Mouse (Mus musculus) liver, embryonic 14.5 days (tissue): ENCODE results near the gene 6720489N17Rik. TPM values are rescaled to one million over a fixed set of nuclear protein-coding genes. Genes with fewer than 3 reads are reported as not detected.
"Not testable (repeated sequence)": the region's sequence is repeated elsewhere in the genome, so short reads cannot be mapped to it uniquely, and the experiment has no call there.

Experiments used
- ATAC-seq: fragments of 200-750 bp; cut with Nextera tagmentation; 2 replicates; pipeline ENCODE4 v1.8.0; 2017; ENCODE audit warnings: moderate number of reproducible peaks, mild to moderate bottlenecking, moderate library complexity; ENCODE audit not compliant: insufficient read depth
- DNase-seq, 3 experiments: peaks; one replicate each; pipeline ENCODE4 v3.0.0-alpha.2; 2012 to 2013; ENCODE audit warnings: low read depth in 3 of 3, low spot score in 3 of 3
- H3K27ac ChIP-seq: fragments of 300-500 bp; sonication (generic); 2 replicates; pipeline ENCODE4 v1.5.1; 2014; ENCODE audit warnings: moderate library complexity, mild to moderate bottlenecking, control low read depth, inconsistent platforms
- H3K27me3 ChIP-seq: fragments of 300-500 bp; sonication (generic); 2 replicates; pipeline ENCODE4 v1.6.1; 2014; ENCODE audit warnings: mild to moderate bottlenecking, low read length, moderate library complexity; ENCODE audit not compliant: control insufficient read depth, insufficient read depth
- H3K36me3 ChIP-seq: fragments of 300-500 bp; sonication (generic); replicated peaks from 2 replicates; pipeline ENCODE4 v1.6.1; 2014; ENCODE audit warnings: low read depth; ENCODE audit not compliant: control insufficient read depth, insufficient read depth
- H3K4me1 ChIP-seq, 2 experiments: fragments of 200-500 bp in 1 of 2; fragments of 300-500 bp in 1 of 2; sonication (generic) in 1 of 2; replicated peaks; 2 replicates each; pipeline ENCODE4 v1.6.1; 2012 to 2014; ENCODE audit warnings: antibody characterized with exemption in 1 of 2, inconsistent platforms in 1 of 2, low read length in 1 of 2; ENCODE audit not compliant: control insufficient read depth in 2 of 2, insufficient read depth in 2 of 2
- H3K4me2 ChIP-seq: fragments of 300-500 bp; sonication (generic); 2 replicates; pipeline ENCODE4 v1.6.1; 2014; ENCODE audit warnings: low read depth, mild to moderate bottlenecking, control low read depth, moderate library complexity
- H3K4me3 ChIP-seq, 2 experiments: fragments of 200-500 bp in 1 of 2; fragments of 300-500 bp in 1 of 2; sonication (generic) in 1 of 2; 2 replicates each; pipeline ENCODE4 v1.5.1; 2012 to 2014; ENCODE audit warnings: low read depth in 2 of 2, low read length in 2 of 2, mild to moderate bottlenecking in 2 of 2, control low read depth in 1 of 2, inconsistent platforms in 1 of 2, moderate library complexity in 1 of 2; ENCODE audit not compliant: insufficient read depth in 1 of 2
- H3K9ac ChIP-seq: fragments of 300-500 bp; sonication (generic); replicated peaks from 2 replicates; pipeline ENCODE4 v1.6.1; 2014; ENCODE audit warnings: mild to moderate bottlenecking, control low read depth, moderate library complexity
- H3K9me3 ChIP-seq: fragments of 300-500 bp; sonication (generic); 2 replicates; pipeline ENCODE4 v1.6.1; 2016; ENCODE audit warnings: low read length, mixed read lengths; ENCODE audit not compliant: control insufficient read depth
- CTCF ChIP-seq: IDR thresholded peaks from 2 replicates; pipeline ENCODE4 v1.5.1; 2016; ENCODE audit warnings: antibody characterized with exemption, low read depth, control low read depth
- EP300 ChIP-seq: IDR thresholded peaks from 2 replicates; pipeline ENCODE4 v1.6.1; 2016; ENCODE audit warnings: antibody characterized with exemption, low read depth
- WGBS: fragments of 180-500 bp; shearing (Covaris S2); extraction: QIAGEN DNeasy Blood & Tissue Kit; methylation state at CpG from one replicate; pipeline ENCODE4 v1.1.7; 2014; ENCODE audit not compliant: insufficient replicate concordance; 5-methylcytosine and 5-hydroxymethylcytosine counted together
- polyA plus RNA-seq, 2 experiments: library from polyadenylated mRNA; depleted of rRNA in 1 of 2; stranded (reverse) in 1 of 2; unstranded in 1 of 2; fragments of >200 nt; fragmentation: Nextera tagmentation in 1 of 2; extraction: Ambion mirVana in 1 of 2; gene quantifications; 2 replicates each; pipeline versions ENCODE4 v1.2.1 to v1.2.3; 2012 to 2014

The 6720489N17Rik gene
- polyA plus RNA-seq (2012; rRNA removed): 0.49 and 1.1 TPM in 2 replicates
- 3.1 and 3.5 TPM in 2 replicates for polyA plus RNA-seq (2014; fragmentation: Nextera tagmentation; extraction: Ambion mirVana)

GRCm38 (mm10) chr13:62623577-62624276, at the start of gene 6720489N17Rik:
TSS of gene 6720489N17Rik (minus strand) at chr13:62624182.
- peak within 1 kb of the TSS; percentile 69 for H3K4me2 ChIP-seq

GRCm38 (mm10) chr13:62653369-62653743, 29.4 kb upstream of the 6720489N17Rik start:
- H3K36me3 ChIP-seq: no peaks in the 10 kb centered on the region
- H3K9ac ChIP-seq: no peak overlapping the region
- H3K27me3 ChIP-seq: no peaks in the 10 kb centered on the region
- H3K27ac ChIP-seq: no peak overlapping the region
- H3K4me3 ChIP-seq: peak overlapping the region; percentile 53 to 91
- H3K4me1 ChIP-seq: no peaks in the 10 kb centered on the region
- WGBS: 16% methylated on average over 8 of the region's 8 CpGs
- TF ChIP-seq CTCF (no peak), EP300 (no peak)
- ATAC-seq (peak; percentile 80), DNase-seq (no peak)
- H3K4me2 ChIP-seq: peak overlapping the region; percentile 62
- no peaks in the 10 kb centered on the region for H3K9me3 ChIP-seq

More at GRCm38 (mm10) chr13:62623577-62624276, at the start of gene 6720489N17Rik:
- DNase-seq (peak; percentile 64 to 81 (median 77)), ATAC-seq (peak; percentile 100)
- H3K27ac ChIP-seq, H3K9me3 ChIP-seq, H3K27me3 ChIP-seq, H3K4me1 ChIP-seq, H3K36me3 ChIP-seq: not testable (repeated sequence)
- Histone ChIP-seq H3K9ac (peak within 1 kb of the TSS; percentile 60), H3K4me3 (peak within 1 kb of the TSS; percentile 55 to 91)
- 2% methylated on average over 15 of the region's 15 CpGs for WGBS

GRCm38 (mm10) chr13:62652681-62653368, 28.8 kb upstream of the 6720489N17Rik start:
- not testable (repeated sequence) for H3K9me3 ChIP-seq, H3K27me3 ChIP-seq, H3K27ac ChIP-seq, H3K4me1 ChIP-seq, H3K9ac ChIP-seq, H3K36me3 ChIP-seq
- peak overlapping the region; percentile 62 for H3K4me2 ChIP-seq
- 1% methylated on average over 16 of the region's 16 CpGs for WGBS
- H3K4me3 ChIP-seq: peak overlapping the region; percentile 53 to 91
- DNase-seq: peak; percentile 54 to 63 (median 58)
- ATAC-seq: peak; percentile 95

GRCm38 (mm10) chr13:62627071-62627470, 3.1 kb upstream of the 6720489N17Rik start:
- WGBS: 42% methylated on average over 1 of the region's 1 CpGs
- not testable (repeated sequence) for H3K27me3 ChIP-seq, H3K36me3 ChIP-seq, H3K27ac ChIP-seq, H3K4me3 ChIP-seq, ATAC-seq, H3K9me3 ChIP-seq, H3K9ac ChIP-seq, H3K4me2 ChIP-seq, H3K4me1 ChIP-seq
- peak; percentile 58 for TF ChIP-seq CTCF
- peak; percentile 5 to 20 (median 19) for DNase-seq

- Histone ChIP-seq H3K4me2 (peak overlapping the region; percentile 69), H3K4me3 (peak overlapping the region; percentile 55 to 91), H3K9ac (peak overlapping the region; percentile 48)
- H3K36me3 ChIP-seq, H3K9me3 ChIP-seq, H3K27me3 ChIP-seq, H3K27ac ChIP-seq, H3K4me1 ChIP-seq, DNase-seq: not testable (repeated sequence)
- WGBS: 10% methylated on average over 7 of the region's 7 CpGs
- peak; percentile 72 for ATAC-seq
These were observed 289 bp upstream of the 6720489N17Rik start for GRCm38 (mm10) chr13:62624277-62624665.

- H3K4me3 ChIP-seq, DNase-seq, H3K4me1 ChIP-seq, H3K4me2 ChIP-seq, H3K27me3 ChIP-seq, ATAC-seq, H3K36me3 ChIP-seq, H3K27ac ChIP-seq, H3K9ac ChIP-seq, H3K9me3 ChIP-seq: not testable (repeated sequence)
- 56% methylated on average over 4 of the region's 4 CpGs for WGBS
These were observed 6.5 kb downstream of the 6720489N17Rik start for GRCm38 (mm10) chr13:62617449-62617848.

GRCm38 (mm10) chr13:62571099-62571498, 52.9 kb downstream of the 6720489N17Rik start, which contains the start of gene Zfp934:
TSS of gene Zfp934 (minus strand) at chr13:62571199.
- not testable (repeated sequence) for H3K4me1 ChIP-seq, H3K4me3 ChIP-seq, ATAC-seq, H3K9me3 ChIP-seq, H3K9ac ChIP-seq, H3K27ac ChIP-seq, H3K27me3 ChIP-seq, DNase-seq, H3K4me2 ChIP-seq, H3K36me3 ChIP-seq
- WGBS: 54% methylated on average over 2 of the region's 6 CpGs
